Mouse (Mus musculus): ENCODE results near the gene Mup6. TPM values are rescaled to one million over a fixed set of nuclear protein-coding genes. Genes with fewer than 3 reads are reported as not detected.
"Not testable (repeated sequence)": the region's sequence is repeated elsewhere in the genome, so short reads cannot be mapped to it uniquely, and the experiment has no call there.

Gene Mup6
- polyA plus RNA-seq, 1 experiment from 2014 or later: not detected

DNA sequence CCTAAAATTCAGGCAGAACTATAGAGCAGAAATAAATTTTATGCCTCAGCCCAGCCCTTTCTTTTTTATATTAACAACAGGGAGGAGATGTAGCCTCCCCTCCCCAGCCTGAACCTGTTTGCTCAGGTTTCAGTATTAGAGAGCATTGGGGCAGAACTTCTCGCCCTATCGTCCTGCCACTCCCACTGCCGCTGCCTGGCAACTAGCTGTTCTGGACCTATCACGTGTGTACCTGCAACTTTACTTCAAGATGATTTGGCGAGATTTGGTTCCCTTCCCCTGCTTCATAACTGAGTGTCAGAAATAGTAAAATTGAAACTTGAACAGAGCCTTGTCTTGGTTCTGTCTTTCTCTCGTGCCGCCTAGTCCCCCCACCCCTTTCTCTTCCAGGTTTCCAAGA is 56.0 kb downstream of the Mup6 start:
- H3K36me3 ChIP-seq; H3K4me1 ChIP-seq; H3K9ac ChIP-seq; H3K27me3 ChIP-seq; H3K4me3 ChIP-seq (replicated peaks); H3K9me3 ChIP-seq (replicated peaks); ATAC-seq (ENCODE audit: insufficient number of reproducible peaks, low FRiP score, low TSS enrichment, low read depth); H3K4me2 ChIP-seq (replicated peaks); H3K27ac ChIP-seq (replicated peaks): not testable (repeated sequence)
- 83% methylated on average over 7 of the region's 7 CpGs for WGBS

DNA sequence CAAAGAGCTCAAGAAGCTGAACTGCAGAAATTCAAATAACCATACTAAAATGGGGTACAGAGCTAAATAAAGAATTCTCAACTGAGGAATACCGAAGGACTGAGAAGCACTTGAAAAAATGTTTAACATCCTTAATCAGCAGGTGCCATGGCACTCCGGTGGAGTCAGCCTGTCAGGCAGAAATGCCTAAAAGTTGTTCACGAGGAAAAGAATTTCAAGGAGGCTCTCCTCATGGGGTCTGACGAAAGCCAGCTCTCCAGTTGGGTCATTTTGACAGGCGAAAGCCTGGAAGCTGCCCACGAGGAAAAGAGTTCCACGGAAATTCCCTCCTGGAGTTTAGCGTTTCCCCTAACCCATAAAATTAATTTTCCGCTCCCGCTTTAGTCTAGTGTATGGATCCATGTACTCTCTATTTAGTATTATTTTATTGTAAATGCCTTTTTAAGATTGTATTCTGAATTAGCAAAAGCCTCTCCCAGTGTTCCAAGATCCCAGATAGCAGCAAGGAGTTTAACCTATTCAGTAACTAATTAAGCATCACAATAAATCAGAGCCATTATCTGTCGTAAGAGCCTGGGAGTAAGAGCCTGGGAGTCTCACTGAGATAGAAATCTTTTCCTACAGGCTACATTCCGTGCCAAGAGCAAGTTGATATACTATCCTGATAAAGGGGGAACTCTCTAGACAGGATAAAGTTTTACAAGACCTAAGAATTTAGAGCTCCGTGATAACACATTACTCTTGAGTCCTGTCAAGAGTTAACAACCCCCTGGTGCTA is 65.4 kb downstream of the Mup6 start:
- H3K36me3 ChIP-seq; H3K9ac ChIP-seq; H3K9me3 ChIP-seq (replicated peaks); H3K4me1 ChIP-seq; ATAC-seq (ENCODE audit: insufficient number of reproducible peaks, low FRiP score, low TSS enrichment, low read depth); H3K4me3 ChIP-seq (replicated peaks); H3K4me2 ChIP-seq (replicated peaks); H3K27ac ChIP-seq (replicated peaks); H3K27me3 ChIP-seq: not testable (repeated sequence)
- WGBS: 70% methylated on average over 13 of the region's 13 CpGs

Other genes starting within 250 kb of the Mup6 start
- 43.8 and 45.8 TPM in 2 replicates for gene Inip, start 162.7 kb upstream of the Mup6 start, polyA plus RNA-seq (2015; fragmentation: Nextera tagmentation; extraction: Ambion mirVana)
- gene Snx30, start 158.5 kb upstream of the Mup6 start, polyA plus RNA-seq (2015; fragmentation: Nextera tagmentation; extraction: Ambion mirVana): 10.3 and 11.1 TPM in 2 replicates
- gene Slc46a2, start 49.2 kb upstream of the Mup6 start, polyA plus RNA-seq (2015; fragmentation: Nextera tagmentation; extraction: Ambion mirVana): 4.6 and 5.3 TPM in 2 replicates
- not detected in 2 replicates for gene Mup4, start 3.6 kb upstream of the Mup6 start, polyA plus RNA-seq (2015; fragmentation: Nextera tagmentation; extraction: Ambion mirVana)
- gene Mup7, start 106.2 kb downstream of the Mup6 start, polyA plus RNA-seq (2015; fragmentation: Nextera tagmentation; extraction: Ambion mirVana): 0.47 TPM in 1 of 2 replicates, not detected in the other
- not detected in 2 replicates for gene Mup2, start 190.0 kb downstream of the Mup6 start, polyA plus RNA-seq (2015; fragmentation: Nextera tagmentation; extraction: Ambion mirVana)

Measured in embryonic facial prominence, embryonic 15.5 days (tissue).